Mouse (Mus musculus) naive thymus-derived CD4-positive, alpha-beta T cell, adult 2 months (primary cell): Measurements from ENCODE around the gene Coq5.

ENCODE experiments used
- DNase-seq: peaks from one replicate; pipeline ENCODE4 v3.0.0-alpha.2; 2011; ENCODE audit warnings: low read depth

Coq5 gene

GRCm38 (mm10) chr5:115312816-115313667 lies 33.6 kb downstream of the Coq5 start:
- DNase-seq = no peak

GRCm38 (mm10) chr5:115313668-115313943 lies 34.1 kb downstream of the Coq5 start:
- DNase-seq = no peak

- no peak for DNase-seq
These were observed 37.6 kb downstream of the Coq5 start for GRCm38 (mm10) chr5:115316968-115317644.

- peak; percentile 50 for DNase-seq
These were observed 38.3 kb downstream of the Coq5 start for GRCm38 (mm10) chr5:115317645-115318328.

GRCm38 (mm10) chr5:115319004-115319940 lies 39.8 kb downstream of the Coq5 start:
- DNase-seq = peak; percentile 57

- no peak for DNase-seq
These were observed 46.9 kb downstream of the Coq5 start for GRCm38 (mm10) chr5:115326256-115326831.

GRCm38 (mm10) chr5:115326875-115327609 lies 47.6 kb downstream of the Coq5 start, which contains the start of gene Srsf9:
Gene Srsf9, plus strand, starts transcription at chr5:115327177.
- peak; percentile 97 for DNase-seq

- peak; percentile 41 for DNase-seq
These were observed 48.4 kb downstream of the Coq5 start for GRCm38 (mm10) chr5:115327610-115328548.

- no peak for DNase-seq
These were observed 51.5 kb downstream of the Coq5 start for GRCm38 (mm10) chr5:115330955-115331354.

GRCm38 (mm10) chr5:115333626-115334025 lies 54.2 kb downstream of the Coq5 start:
- no peak for DNase-seq

GRCm38 (mm10) chr5:115340007-115340406 lies 60.5 kb downstream of the Coq5 start:
- no peak for DNase-seq

- DNase-seq = peak; percentile 91
These were observed 61.3 kb downstream of the Coq5 start, which contains the start of the genes Gatc and Triap1 for GRCm38 (mm10) chr5:115340577-115341313. Gene Gatc, minus strand, starts transcription at chr5:115341178. Gene Triap1, plus strand, starts transcription at chr5:115341225.

GRCm38 (mm10) chr5:115341314-115342165 lies 62.1 kb downstream of the Coq5 start:
- DNase-seq = no peak
